Mouse (Mus musculus): ENCODE measurements around the gene Dmd. TPM values are rescaled to one million over a fixed set of nuclear protein-coding genes. Genes with fewer than 3 reads are reported as not detected.

The Dmd gene
- polyA plus RNA-seq, 1 experiment = 24.7 TPM

DNA sequence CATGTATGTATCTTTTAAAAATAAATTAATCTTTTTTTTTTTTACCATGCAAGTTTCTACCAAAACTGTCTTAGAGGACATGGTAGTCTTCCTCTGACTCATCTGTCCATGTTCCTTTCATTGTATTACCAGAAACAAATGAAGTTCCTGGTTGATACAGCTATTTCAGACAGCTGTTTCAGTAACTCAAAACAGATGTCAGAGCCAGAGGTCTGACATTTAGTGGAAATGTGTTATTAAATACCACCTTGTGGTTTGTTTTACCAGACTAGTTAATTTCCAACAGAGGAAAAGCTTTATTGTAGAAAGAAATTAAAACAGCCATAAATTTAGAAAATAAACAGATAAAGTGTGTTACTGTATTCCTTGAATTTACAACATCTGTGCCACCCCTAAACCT lies 2245.2 kb downstream of the Dmd start:
- TF ChIP-seq CTCF (IDR thresholded peaks at IDR 0.05; ENCODE audit: borderline replicate concordance, extremely low read depth, insufficient read depth, insufficient read length) = no peak
- TF ChIP-seq POLR2A (IDR thresholded peaks at IDR 0.05; ENCODE audit: borderline replicate concordance, extremely low read depth, insufficient read depth, insufficient read length, poor library complexity, severe bottlenecking) = no peak
- DNase-seq (ENCODE audit: low read depth) = no peak

GRCm38 (mm10) chrX:85197688-85198087 lies 2249.0 kb downstream of the Dmd start:
- peak; percentile 5 for DNase-seq (ENCODE audit: low read depth)
- TF ChIP-seq CTCF (IDR thresholded peaks at IDR 0.05; ENCODE audit: borderline replicate concordance, extremely low read depth, insufficient read depth, insufficient read length) = no peak
- TF ChIP-seq POLR2A (IDR thresholded peaks at IDR 0.05; ENCODE audit: borderline replicate concordance, extremely low read depth, insufficient read depth, insufficient read length, poor library complexity, severe bottlenecking) = no peak

DNA sequence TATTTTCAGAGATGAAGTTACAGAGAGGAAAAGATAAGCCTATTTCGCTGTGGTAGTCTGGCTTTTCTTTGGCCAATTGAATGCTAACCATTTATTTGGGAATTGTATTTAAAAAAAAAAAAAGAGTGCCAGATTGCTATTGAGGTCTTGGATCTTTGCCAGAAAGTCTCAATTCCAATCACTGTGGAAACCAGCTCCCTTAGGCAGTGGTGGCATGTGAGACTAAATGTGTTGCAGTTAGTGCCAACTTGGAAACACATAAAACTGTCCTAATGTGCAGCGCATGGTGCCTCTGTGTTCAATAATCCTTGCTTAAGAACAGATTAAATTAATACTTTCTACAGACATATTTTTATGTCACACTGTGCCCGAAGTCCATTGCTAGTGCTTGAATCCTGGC lies 2250.7 kb downstream of the Dmd start:
- DNase-seq (ENCODE audit: low read depth) = peak; percentile 83

GRCm38 (mm10) chrX:85207001-85207400 lies 2258.3 kb downstream of the Dmd start:
- no peak for DNase-seq (ENCODE audit: low read depth)
- TF ChIP-seq CTCF (IDR thresholded peaks at IDR 0.05; ENCODE audit: borderline replicate concordance, extremely low read depth, insufficient read depth, insufficient read length) (no peak), POLR2A (IDR thresholded peaks at IDR 0.05; ENCODE audit: borderline replicate concordance, extremely low read depth, insufficient read depth, insufficient read length, poor library complexity, severe bottlenecking) (no peak)

More for the DNA sequence above, 2250.7 kb downstream of the Dmd start:
- TF ChIP-seq CTCF (IDR thresholded peaks at IDR 0.05; ENCODE audit: borderline replicate concordance, extremely low read depth, insufficient read depth, insufficient read length) (no peak), POLR2A (IDR thresholded peaks at IDR 0.05; ENCODE audit: borderline replicate concordance, extremely low read depth, insufficient read depth, insufficient read length, poor library complexity, severe bottlenecking) (no peak)

GRCm38 (mm10) chrX:85226883-85227282 lies 2278.2 kb downstream of the Dmd start:
- no peak for TF ChIP-seq POLR2A (IDR thresholded peaks at IDR 0.05; ENCODE audit: borderline replicate concordance, extremely low read depth, insufficient read depth, insufficient read length, poor library complexity, severe bottlenecking)
- TF ChIP-seq CTCF (IDR thresholded peaks at IDR 0.05; ENCODE audit: borderline replicate concordance, extremely low read depth, insufficient read depth, insufficient read length) = no peak
- no peak for DNase-seq (ENCODE audit: low read depth)

DNA sequence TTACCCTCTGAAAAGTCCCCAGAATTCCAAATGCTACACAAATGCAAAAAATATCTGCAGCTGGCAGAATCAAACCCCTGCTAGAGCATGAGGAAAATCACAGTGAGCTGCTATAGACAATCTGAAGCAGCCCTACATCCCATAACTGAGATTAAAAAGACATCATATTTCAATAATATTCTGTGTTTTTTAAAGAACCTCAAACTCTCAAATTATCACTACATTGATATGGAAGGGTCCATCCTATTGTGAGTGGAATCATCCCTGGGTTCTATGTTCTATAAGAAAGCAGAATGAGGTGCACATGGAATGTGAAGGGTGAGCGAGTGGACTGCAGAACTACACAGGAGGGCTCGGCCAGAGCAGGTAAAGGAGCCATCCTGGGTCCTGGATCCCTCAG lies 2300.7 kb downstream of the Dmd start, which contains the start of gene Fthl17a:
TSS of gene Fthl17a (plus strand) at position 301 of the 400 bp plus-strand sequence.
- no peak for DNase-seq (ENCODE audit: low read depth)
- TF ChIP-seq CTCF (IDR thresholded peaks at IDR 0.05; ENCODE audit: borderline replicate concordance, extremely low read depth, insufficient read depth, insufficient read length) (no peak), POLR2A (IDR thresholded peaks at IDR 0.05; ENCODE audit: borderline replicate concordance, extremely low read depth, insufficient read depth, insufficient read length, poor library complexity, severe bottlenecking) (no peak)
